Mouse (Mus musculus) thymus, postnatal 25 days (tissue): ENCODE results near the gene Fars2.
"Not testable (repeated sequence)": the region's sequence is repeated elsewhere in the genome, so short reads cannot be mapped to it uniquely, and the experiment has no call there.

Experiments
- DNase-seq: peaks from one replicate; pipeline ENCODE4 v3.0.0; 2022

Gene Fars2

DNA sequence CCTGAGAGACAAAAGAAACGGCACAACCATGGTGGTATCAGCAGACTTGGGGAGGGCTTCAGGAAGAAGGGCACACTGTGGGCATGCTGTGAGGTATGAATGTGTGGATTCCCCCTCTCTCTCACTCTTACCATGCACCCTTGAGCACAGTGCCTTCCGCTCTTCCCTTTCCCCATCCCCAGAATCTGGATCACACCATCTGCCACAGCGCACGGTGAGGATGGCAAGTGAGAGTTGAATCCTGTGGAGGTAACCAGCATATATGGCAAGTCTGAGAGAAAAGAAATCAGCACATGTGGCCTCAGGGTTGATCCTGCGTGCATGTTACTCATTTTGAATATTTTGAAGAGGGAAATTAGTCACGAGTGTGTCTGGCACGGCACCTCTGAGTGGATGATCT lies 274.7 kb downstream of the Fars2 start:
- no peak for DNase-seq

DNA sequence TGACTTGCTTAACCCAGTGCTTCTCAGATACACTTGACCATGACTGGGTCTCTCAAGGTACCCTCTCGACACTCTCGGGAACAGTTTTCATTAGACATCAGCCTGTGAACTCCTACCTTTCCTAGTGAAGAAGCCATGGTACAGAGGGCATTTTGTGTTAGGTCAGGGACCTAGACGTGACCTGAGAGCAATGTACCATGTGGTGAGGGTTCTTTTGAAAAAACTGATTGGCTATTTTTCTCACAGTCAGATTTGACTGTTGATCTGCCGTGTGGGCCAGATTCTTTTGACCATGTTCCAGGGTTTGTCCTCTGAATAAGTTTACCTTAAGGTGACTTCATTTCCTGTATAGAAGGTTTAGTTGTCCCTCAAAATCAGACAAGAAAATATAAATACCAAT lies 275.5 kb downstream of the Fars2 start:
- DNase-seq, result no peak

DNA sequence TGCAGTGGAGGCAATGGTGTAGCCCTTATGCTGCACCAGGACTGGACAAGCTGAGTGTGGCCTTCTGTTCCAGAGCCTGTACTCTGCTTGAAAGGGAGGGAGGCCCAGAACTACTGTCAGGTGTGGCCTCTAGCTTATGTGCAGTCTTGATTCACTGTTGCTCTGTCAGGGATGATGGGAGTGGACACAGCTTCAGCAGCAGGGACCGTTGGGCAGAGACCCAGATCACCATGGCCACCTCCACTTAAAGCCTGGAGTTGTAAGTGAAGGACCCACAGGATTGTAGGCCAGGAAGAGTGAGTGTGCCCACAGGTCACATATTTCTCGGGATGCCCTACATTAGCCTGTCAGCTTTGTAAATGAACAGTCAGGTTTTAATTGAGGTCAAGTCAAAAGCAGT lies 283.8 kb downstream of the Fars2 start:
- no peak for DNase-seq

DNA sequence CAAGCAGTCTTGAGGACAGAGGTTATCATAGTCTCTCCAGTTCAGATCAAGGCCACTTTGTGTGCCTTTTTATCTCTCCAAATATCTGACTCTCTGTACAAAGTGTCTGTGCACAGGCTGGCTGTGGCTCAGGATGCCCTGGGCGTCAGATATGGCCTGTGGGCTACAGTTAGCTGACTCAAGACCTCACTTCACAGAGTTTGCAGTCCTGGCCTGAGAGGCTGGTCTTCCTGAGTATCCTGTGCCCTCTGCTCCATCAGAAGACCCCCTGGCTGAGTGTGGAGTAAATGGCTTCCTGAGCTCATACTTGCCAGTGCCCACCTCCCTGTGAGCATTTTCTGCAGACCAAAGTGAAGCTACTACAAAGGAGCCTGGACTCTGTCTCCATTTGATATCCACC lies 296.1 kb downstream of the Fars2 start:
- no peak for DNase-seq

DNA sequence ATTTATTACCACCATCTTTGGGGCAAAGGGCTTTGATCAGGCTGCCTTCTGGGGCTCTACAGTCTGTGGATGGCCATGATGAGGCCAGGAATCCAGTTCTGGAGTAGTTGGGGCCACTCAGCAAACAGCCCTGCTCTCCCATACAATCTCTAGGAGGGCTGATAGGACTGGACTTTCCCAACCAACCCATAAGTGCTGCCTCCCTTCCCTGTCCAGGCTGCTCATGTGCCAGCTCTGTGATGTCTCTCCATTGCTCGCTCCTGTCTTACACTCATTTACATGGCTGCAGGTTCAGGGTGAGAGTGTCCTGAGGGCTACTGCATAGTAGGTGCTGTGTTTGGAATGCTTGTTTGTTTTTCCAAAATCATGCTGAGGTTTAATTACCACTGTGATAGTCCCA lies 298.0 kb downstream of the Fars2 start:
- no peak for DNase-seq

DNA sequence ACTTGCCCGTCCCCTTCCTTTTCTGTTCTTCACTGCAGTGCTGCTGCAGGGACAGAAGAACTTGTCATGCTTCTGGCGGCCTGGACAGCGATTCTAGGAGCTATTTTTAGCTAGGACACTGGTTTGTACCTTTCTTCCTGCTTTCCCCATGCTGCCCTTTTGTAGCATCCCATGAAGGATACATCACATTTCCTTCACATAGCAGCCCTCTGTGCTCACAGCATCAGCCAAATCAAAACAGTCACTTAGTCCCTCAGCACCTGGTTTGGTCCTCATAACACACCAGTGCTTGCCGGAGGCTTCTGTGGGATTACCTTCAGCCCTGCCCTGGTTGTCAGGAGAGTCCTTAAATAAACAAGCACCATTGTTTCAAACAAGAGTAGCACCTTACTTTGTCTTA lies 299.3 kb downstream of the Fars2 start:
- no peak for DNase-seq

DNA sequence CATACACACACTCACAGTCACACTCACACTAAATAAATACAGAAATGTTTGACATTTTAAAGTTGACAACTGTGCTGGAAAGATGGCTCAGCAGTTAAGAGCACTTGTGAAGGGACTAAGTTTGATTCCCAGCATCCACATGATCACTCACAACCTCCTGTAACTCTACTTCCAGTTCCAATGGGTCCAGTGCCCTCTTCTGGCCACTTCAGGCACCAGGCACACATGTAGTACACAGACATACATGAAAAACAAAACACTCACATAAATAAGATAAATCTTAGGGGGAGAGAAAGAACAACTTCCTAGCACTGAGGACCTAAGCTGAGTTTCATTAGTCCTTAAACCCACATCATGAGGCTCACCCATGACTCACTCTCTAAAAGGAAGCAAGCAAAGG lies 302.1 kb downstream of the Fars2 start:
- DNase-seq, result peak; percentile 18

DNA sequence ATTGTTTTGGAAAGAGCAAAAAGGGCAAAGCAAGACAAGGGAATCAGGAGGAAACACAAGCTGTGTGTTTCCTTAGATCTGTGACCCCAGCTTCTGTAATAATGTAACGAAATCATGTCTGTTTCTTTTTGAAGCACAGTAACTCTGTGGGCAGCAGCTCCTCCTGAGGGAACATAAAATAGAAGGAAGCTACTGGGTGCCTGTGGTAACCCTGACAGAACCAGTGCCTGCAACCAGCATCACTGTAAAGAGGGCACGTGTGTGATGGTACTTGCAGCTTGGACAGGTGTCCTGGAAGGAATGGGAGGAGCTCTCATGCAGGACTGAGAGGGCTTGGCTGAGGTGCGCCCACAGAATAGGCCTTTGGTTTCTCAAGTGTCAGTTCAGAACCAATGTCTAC lies 305.2 kb downstream of the Fars2 start:
- DNase-seq, result no peak

DNA sequence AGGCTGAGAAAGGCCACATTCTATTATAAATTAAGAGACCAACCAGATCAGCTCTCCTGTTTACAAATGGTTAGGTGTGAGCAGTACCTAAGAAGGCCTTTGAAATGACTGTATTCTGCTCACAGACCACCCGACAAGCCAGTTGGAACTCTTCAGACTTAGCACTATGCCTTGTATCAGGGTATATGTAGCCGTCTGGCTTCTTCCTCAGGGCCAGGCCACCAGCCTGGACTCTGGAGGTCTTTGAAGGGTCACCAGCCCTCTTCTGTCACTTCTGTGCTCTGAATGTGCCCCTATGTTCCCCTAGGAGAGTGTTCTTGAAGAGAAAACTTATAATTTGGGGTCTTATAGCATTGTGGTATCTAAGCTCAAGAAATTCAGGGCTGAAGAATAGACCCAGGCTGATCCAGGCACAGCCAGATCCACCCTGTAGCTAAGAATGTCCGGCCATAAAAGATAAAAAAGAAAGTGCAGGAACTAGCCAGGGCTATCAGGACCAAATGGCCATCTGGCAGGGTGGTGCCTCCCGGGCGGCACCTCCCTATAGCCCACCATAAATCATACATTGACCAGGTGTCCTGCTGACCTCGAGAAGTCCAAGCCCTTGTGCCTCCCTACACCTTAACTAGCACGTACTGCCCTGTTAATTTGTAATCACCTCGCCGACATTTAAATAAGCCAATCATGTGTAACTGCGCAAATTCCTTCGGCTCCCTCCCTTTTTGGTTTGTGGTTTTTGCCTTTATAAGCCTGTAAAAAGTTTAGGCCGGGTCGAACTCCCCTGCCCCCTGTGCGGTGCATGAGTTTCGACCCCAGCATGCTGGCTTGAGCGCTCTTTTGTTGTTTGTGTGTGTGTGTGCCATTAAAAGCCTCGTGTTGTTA lies 308.9 kb downstream of the Fars2 start:
- not testable (repeated sequence) for DNase-seq

DNA sequence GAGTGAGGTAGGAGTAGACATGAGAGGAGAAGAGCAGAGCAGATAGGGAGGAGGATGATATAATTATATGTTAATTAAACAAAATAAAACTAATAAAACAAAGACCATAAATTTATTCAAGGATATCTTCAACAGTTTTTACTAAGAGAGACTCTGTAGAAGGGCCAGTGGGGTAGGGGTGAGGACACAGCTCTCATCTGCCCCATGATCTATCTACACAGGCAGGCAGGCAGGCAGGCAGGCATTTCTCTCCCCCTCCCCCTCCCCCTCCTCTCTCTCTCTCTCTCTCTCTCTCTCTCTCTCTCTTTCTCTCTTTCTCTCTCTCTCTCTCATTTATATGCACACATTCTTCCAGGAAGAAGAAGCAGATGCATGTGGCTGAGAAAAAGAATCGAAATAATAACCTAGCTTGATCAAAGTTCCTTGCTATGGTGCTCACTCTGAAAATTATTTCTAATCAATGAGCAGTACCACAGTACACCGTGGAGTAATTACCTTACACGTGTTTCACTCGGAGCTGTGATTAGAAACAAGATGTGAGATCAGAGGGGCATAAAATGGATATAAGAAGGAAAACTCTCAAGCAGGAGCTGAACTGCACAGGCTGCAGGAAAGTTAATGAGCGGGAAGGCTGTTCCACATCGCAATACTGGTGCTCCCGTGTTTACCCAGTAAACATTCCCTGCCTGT lies 312.4 kb downstream of the Fars2 start:
- DNase-seq, result no peak

DNA sequence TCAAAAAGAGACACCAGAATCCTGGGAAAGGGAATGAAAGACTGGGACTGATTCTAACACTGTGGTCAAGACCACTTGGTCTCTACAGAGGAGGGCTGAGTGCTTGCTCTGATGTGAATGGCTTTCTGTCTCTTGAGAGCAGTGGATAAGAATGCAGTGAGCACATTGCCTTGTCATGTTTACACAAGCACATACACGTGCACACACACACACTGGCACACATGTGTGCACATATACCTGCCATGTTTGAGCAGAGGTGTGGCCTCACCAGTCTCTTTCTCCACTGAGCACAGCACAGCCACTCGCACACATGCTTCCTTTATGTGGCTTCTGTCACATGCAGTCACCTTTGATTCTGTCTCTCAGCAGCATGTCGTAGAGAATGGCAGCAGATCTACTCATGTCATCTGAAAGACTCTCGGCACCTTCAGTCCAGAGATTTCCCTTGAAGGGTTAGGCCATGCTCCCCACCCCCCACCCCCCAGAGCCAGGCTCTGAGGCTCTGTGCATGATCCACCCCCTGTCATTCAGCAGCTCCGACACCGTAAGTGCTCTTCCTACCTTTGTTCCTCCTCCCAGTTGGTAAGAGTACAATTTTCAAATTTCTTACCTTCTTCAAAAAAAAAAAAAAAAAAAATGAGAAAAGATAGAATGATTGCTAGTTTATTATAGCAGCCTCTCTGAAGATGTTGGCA lies 313.4 kb downstream of the Fars2 start:
- DNase-seq, result no peak

DNA sequence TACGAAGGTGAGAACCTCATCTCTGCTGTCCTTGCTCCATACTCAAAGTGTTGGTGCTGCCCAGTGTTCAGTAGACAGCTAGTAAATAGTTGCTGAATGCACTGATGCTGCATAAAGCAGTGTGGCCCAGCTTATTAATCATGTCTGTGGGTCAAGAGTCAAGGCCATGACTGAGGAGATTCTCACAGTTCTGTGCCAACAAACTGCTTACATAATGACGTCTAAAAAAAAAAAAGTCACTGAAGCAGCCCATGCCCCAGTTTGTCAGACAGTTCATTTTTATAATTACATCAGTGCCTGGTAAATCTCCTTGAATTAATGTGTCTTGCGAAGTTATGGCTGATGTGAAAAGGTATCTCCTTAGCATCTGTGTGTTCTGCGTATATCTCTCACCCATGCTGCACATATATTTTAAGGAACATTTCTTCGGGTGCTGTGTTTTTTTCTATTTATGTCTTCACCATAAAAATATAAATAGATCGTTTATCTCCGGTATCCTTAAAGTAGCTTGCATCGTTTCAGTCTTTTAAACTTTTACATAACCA lies 314.8 kb downstream of the Fars2 start:
- no peak for DNase-seq

DNA sequence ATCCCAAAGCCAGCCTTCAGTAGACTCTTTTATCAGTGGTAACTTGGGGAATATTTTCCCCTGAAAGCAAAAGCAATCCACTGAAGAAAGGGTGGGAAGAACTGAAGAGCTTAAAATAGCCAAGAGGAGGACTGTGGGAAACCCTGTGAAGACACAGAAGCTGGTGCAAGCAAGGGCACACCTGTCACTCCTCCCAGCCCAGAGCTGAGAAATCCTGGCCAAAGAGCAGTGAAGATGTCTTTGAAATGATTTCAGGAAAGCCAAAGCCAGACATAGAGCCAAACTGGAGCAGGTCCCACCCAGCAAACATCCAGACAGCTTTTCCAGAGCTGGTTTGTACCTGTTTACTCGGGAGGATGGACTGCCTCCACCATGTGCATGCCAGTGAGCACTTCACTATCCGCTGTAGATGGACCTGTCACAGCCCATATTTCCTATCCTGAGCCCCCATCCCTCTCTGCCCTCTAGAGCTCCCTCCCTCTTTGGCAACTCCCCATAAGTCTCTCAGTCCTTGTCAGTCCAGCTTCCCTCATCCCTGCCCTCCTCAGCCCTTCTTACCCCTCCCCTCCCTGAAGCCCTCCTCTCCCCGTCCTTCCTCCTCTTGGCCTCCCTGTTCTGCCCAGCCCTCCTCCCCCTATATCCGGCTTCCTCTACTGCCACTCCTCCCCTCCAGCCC lies 327.7 kb downstream of the Fars2 start:
- DNase-seq, result no peak

DNA sequence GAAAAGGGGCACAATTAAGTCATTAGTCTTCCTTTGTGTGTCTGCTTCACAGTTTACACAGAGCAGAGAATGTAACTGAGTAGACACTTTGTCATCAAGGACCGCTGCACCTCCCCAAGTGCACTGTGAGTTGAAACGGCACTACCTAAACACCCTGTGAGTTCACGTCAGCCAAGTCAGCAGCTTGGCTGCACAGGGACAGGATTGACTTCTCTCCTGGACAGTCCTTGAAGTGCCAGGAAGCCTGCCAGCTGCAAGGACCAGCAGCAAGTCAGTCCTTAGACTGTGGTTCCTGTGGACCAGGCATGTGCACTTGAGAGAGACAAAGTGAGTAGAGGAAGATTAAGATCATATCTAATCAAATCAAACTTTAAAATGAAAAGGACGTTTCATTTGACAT lies 330.7 kb downstream of the Fars2 start:
- DNase-seq, result no peak

DNA sequence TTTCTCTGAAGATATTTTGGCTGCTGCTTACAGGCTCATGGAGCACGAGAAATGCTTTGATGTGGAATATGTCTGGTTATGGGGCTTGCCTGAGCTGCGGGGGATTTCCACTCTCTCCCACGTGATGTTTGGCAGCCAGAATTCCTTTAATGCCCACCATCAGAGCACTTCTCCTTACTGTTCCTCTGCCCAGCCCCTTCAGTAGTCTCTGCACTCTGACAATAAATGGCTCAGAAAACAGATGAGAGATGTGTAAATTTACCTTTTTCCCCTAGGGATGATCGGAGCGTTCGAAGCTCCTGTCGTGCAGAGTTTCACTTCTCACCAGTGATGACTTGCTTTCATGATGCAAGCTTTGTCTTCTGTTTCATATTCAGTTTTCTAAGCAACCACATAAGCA lies 331.4 kb downstream of the Fars2 start:
- no peak for DNase-seq

DNA sequence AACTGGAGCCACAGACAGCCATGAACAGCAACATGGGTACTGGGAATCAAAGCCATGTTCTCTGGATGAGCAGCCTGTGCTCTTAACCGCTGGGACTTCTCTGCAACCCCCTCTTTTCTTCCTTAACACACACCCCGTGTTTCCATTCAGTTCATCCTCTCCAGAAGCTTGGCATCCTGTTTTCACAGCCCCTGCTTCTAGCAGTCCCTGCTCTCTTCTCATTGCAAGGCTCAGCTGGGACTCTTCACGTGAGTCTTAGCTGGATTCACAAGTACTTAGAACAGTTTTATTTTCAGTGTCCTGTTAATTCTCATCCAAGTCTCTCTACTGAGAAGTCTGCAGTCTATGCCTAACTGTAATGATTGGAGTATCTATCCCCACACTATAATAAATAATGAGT lies 334.2 kb downstream of the Fars2 start:
- DNase-seq, result no peak

DNA sequence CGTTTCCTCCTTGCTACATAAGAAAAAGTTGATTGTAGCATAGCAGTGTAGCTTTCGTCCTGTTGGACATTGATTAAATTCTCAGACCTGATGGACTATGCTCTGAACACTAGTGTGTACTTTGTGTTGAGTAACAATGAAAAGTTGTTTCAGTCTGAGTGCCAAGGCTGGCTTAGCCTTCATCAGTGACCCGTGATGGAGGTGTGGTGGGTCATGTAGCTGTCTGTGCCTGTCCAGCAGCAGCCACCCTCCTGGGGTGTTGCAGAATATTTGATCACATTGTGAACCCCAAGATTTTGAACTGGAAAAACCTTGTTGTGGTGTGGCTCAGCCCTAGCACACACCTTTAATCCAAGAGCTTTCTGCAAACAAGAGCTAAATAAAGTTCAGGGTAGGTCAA lies 343.3 kb downstream of the Fars2 start:
- no peak for DNase-seq

DNA sequence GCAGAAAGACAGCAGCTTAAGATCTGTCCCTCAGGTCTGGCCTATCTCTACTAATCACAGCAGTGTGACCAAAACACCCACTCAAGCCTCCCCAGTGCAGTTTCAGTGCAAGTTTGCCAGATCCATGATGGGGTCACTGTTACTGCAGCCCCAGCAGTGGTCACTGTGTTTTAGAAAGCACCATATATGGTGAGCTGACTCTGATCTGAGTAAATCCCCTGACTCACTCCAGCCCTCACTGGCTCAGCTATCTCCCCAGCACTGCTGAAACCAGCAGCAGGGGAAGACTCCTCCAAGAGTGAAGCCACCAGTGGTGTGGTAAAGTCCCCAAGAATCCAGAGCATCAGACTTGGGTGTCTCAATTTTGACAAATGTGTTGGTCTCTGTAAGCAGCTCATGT lies 346.5 kb downstream of the Fars2 start:
- no peak for DNase-seq

DNA sequence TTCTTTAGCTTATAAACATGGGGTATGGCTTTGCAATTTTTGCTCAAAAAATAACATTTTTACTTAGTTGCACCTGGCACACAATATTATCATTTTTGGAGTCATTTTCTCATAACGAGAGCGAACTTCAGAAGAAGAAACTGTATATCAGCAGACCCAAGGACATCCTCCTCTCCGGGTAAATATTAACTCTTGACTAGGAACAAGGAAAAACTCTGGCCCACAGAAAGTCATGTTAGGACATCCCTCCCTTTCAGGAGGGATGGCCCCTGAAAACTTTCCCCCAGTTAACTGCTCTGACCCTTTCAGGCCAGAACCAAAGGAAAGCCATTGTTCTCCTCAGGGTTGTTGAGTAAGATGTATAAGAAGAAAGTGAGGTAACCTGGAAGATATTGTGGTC lies 348.9 kb downstream of the Fars2 start:
- DNase-seq, result not testable (repeated sequence)

DNA sequence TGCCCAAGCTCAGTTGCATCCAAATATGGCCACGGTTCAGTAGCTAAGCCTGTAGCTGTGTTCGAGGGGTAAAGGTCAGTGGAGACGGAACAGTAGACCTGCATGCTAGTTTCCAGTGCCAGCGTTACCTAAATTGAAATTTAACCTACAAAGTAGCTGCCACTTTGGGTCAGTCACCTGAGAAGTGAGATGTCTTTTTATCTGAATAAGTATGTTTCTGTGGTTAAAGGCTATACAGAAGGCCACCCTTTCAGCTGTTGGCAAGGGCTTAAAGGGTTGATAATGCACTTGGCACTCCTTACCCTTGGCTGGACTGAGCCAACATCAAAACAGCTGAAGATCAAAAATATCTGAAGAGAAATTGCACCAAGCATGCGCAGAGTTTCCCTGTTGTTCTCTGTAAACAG lies 349.3 kb downstream of the Fars2 start:
- DNase-seq, result no peak

DNA sequence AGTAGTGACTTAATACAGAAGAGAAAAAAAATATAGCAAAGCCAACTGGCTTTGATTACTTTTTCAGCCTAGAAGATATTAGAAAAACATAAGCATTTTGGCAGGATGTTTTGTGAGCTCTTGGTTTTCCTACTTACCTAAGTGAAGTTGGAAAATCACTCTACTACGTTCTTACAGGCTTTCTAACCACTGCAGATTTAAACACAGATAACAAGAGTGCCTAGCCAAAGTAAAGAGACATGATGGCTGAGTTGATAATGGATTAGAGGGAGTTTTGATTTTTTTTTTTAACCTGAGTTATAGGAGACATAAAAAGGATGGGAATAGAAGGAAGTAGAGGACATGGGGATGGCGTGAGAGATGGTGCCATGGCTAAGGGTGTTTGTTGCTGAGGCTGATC lies 350.6 kb downstream of the Fars2 start:
- DNase-seq, result no peak

DNA sequence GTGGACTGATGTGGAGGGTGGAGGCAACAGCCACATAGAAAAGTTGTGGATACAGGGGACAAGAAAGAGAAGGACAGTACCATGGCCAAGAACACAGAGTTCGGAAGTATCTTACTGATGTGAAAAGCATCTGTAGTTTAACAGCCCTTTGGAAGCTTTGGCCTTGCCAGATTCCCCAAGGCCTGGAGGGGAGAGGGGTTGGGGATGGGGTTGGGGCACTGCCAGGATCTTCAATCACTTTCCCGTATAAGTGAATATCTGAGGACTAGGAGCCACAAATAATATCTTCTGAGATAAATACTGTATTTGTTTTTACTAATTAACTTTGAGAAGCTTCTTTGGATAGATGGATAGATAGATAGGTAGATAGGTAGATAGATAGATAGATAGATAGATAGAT lies 351.8 kb downstream of the Fars2 start:
- DNase-seq, result no peak
